Mouse (Mus musculus): ENCODE measurements around the gene Ptprf. TPM values are rescaled to one million over a fixed set of nuclear protein-coding genes. Genes with fewer than 3 reads are reported as not detected.

The Ptprf gene
- polyA plus RNA-seq, 1 experiment: 0.01 TPM

GRCm38 (mm10) chr4:118234711-118235388 is 56.4 kb downstream of the Ptprf start:
- Histone ChIP-seq H3K36me3 (ENCODE audit: control insufficient read depth) (peaks cover 16% of the 10 kb centered on the region; the same call in 1 of the 2 replicates), H3K4me1 (ENCODE audit: control insufficient read depth) (peaks cover 3% of the 10 kb centered on the region; the same call in 1 of the 2 replicates), H3K9me3 (ENCODE audit: control insufficient read depth, low read length) (no peaks in the 10 kb centered on the region), H3K27me3 (ENCODE audit: control insufficient read depth) (no peaks in the 10 kb centered on the region), H3K4me3 (replicated peaks) (no peak overlapping the region)
- no peak for TF ChIP-seq GATA1 (IDR thresholded peaks at IDR 0.05; ENCODE audit: low read length)
- TF ChIP-seq TAL1 (IDR thresholded peaks at IDR 0.05; ENCODE audit: low read length): no peak

GRCm38 (mm10) chr4:118233886-118234285 is 57.3 kb downstream of the Ptprf start:
- Histone ChIP-seq H3K4me3 (replicated peaks) (no peak overlapping the region), H3K9me3 (ENCODE audit: control insufficient read depth, low read length) (no peaks in the 10 kb centered on the region), H3K4me1 (ENCODE audit: control insufficient read depth) (peaks cover 3% of the 10 kb centered on the region; the same call in 1 of the 2 replicates), H3K27me3 (ENCODE audit: control insufficient read depth) (no peaks in the 10 kb centered on the region), H3K36me3 (ENCODE audit: control insufficient read depth) (peaks cover 16% of the 10 kb centered on the region; the same call in 1 of the 2 replicates)
- TF ChIP-seq GATA1 (IDR thresholded peaks at IDR 0.05; ENCODE audit: low read length): no peak
- no peak for TF ChIP-seq TAL1 (IDR thresholded peaks at IDR 0.05; ENCODE audit: low read length)

- Histone ChIP-seq H3K36me3 (ENCODE audit: control insufficient read depth) (peaks cover 13% of the 10 kb centered on the region; the same call in 1 of the 2 replicates), H3K27me3 (ENCODE audit: control insufficient read depth) (no peaks in the 10 kb centered on the region), H3K9me3 (ENCODE audit: control insufficient read depth, low read length) (no peaks in the 10 kb centered on the region), H3K4me1 (ENCODE audit: control insufficient read depth) (peaks cover 3% of the 10 kb centered on the region; the same call in 1 of the 2 replicates), H3K4me3 (replicated peaks) (no peak overlapping the region)
- TF ChIP-seq TAL1 (IDR thresholded peaks at IDR 0.05; ENCODE audit: low read length): no peak
- no peak for TF ChIP-seq GATA1 (IDR thresholded peaks at IDR 0.05; ENCODE audit: low read length)
Observed at GRCm38 (mm10) chr4:118231861-118232260, 59.3 kb downstream of the Ptprf start.

- Histone ChIP-seq H3K36me3 (ENCODE audit: control insufficient read depth) (peaks cover 27% of the 10 kb centered on the region; the same call in 1 of the 2 replicates), H3K9me3 (ENCODE audit: control insufficient read depth, low read length) (no peaks in the 10 kb centered on the region), H3K4me1 (ENCODE audit: control insufficient read depth) (peaks cover 3% of the 10 kb centered on the region; the same call in 1 of the 2 replicates), H3K4me3 (replicated peaks) (no peak overlapping the region), H3K27me3 (ENCODE audit: control insufficient read depth) (no peaks in the 10 kb centered on the region)
- TF ChIP-seq TAL1 (IDR thresholded peaks at IDR 0.05; ENCODE audit: low read length): no peak
- TF ChIP-seq GATA1 (IDR thresholded peaks at IDR 0.05; ENCODE audit: low read length): no peak
Observed at GRCm38 (mm10) chr4:118229035-118229770, 62.0 kb downstream of the Ptprf start.

GRCm38 (mm10) chr4:118227398-118227797 is 63.8 kb downstream of the Ptprf start:
- H3K36me3 ChIP-seq (ENCODE audit: control insufficient read depth): peaks cover 35% of the 10 kb centered on the region; the same call in 1 of the 2 replicates
- no peak for TF ChIP-seq GATA1 (IDR thresholded peaks at IDR 0.05; ENCODE audit: low read length)
- TF ChIP-seq TAL1 (IDR thresholded peaks at IDR 0.05; ENCODE audit: low read length): no peak
- no peaks in the 10 kb centered on the region for H3K27me3 ChIP-seq (ENCODE audit: control insufficient read depth)
- H3K4me1 ChIP-seq (ENCODE audit: control insufficient read depth): no peaks in the 10 kb centered on the region
- no peaks in the 10 kb centered on the region for H3K9me3 ChIP-seq (ENCODE audit: control insufficient read depth, low read length)
- H3K4me3 ChIP-seq (replicated peaks): no peak overlapping the region

- no peak for TF ChIP-seq TAL1 (IDR thresholded peaks at IDR 0.05; ENCODE audit: low read length)
- no peak for TF ChIP-seq GATA1 (IDR thresholded peaks at IDR 0.05; ENCODE audit: low read length)
- H3K27me3 ChIP-seq (ENCODE audit: control insufficient read depth): no peaks in the 10 kb centered on the region; the same call in 1 of the 2 replicates
- H3K9me3 ChIP-seq (ENCODE audit: control insufficient read depth, low read length): no peaks in the 10 kb centered on the region
- no peak overlapping the region for H3K4me3 ChIP-seq (replicated peaks)
- peaks cover 9% of the 10 kb centered on the region for H3K4me1 ChIP-seq (ENCODE audit: control insufficient read depth)
- H3K36me3 ChIP-seq (ENCODE audit: control insufficient read depth): peaks cover 35% of the 10 kb centered on the region; the same call in 1 of the 2 replicates
Observed at GRCm38 (mm10) chr4:118221261-118221660, 69.9 kb downstream of the Ptprf start.

GRCm38 (mm10) chr4:118220756-118221155 is 70.4 kb downstream of the Ptprf start:
- H3K4me3 ChIP-seq (replicated peaks): no peak overlapping the region
- no peaks in the 10 kb centered on the region for H3K9me3 ChIP-seq (ENCODE audit: control insufficient read depth, low read length)
- TF ChIP-seq TAL1 (IDR thresholded peaks at IDR 0.05; ENCODE audit: low read length): no peak
- TF ChIP-seq GATA1 (IDR thresholded peaks at IDR 0.05; ENCODE audit: low read length): no peak
- no peaks in the 10 kb centered on the region; the same call in 1 of the 2 replicates for H3K27me3 ChIP-seq (ENCODE audit: control insufficient read depth)
- H3K36me3 ChIP-seq (ENCODE audit: control insufficient read depth): peaks cover 31% of the 10 kb centered on the region; the same call in 1 of the 2 replicates
- peaks cover 9% of the 10 kb centered on the region for H3K4me1 ChIP-seq (ENCODE audit: control insufficient read depth)

GRCm38 (mm10) chr4:118219487-118219886 is 71.7 kb downstream of the Ptprf start:
- H3K4me1 ChIP-seq (ENCODE audit: control insufficient read depth): peaks cover 9% of the 10 kb centered on the region
- no peak overlapping the region for H3K4me3 ChIP-seq (replicated peaks)
- H3K36me3 ChIP-seq (ENCODE audit: control insufficient read depth): peaks cover 21% of the 10 kb centered on the region; the same call in 1 of the 2 replicates
- H3K27me3 ChIP-seq (ENCODE audit: control insufficient read depth): no peaks in the 10 kb centered on the region; the same call in 1 of the 2 replicates
- TF ChIP-seq GATA1 (IDR thresholded peaks at IDR 0.05; ENCODE audit: low read length): no peak
- TF ChIP-seq TAL1 (IDR thresholded peaks at IDR 0.05; ENCODE audit: low read length): no peak
- no peaks in the 10 kb centered on the region for H3K9me3 ChIP-seq (ENCODE audit: control insufficient read depth, low read length)

- TF ChIP-seq TAL1 (IDR thresholded peaks at IDR 0.05; ENCODE audit: low read length): no peak
- TF ChIP-seq GATA1 (IDR thresholded peaks at IDR 0.05; ENCODE audit: low read length): no peak
Observed at GRCm38 (mm10) chr4:118218521-118218920, 72.7 kb downstream of the Ptprf start.

More at GRCm38 (mm10) chr4:118218521-118218920, 72.7 kb downstream of the Ptprf start:
- Histone ChIP-seq H3K9me3 (ENCODE audit: control insufficient read depth, low read length) (no peaks in the 10 kb centered on the region), H3K4me1 (ENCODE audit: control insufficient read depth) (peaks cover 9% of the 10 kb centered on the region), H3K4me3 (replicated peaks) (no peak overlapping the region), H3K36me3 (ENCODE audit: control insufficient read depth) (peaks cover 18% of the 10 kb centered on the region; the same call in 1 of the 2 replicates), H3K27me3 (ENCODE audit: control insufficient read depth) (no peaks in the 10 kb centered on the region; the same call in 1 of the 2 replicates)

Measured in erythroblast, embryonic 14.5 days (primary cell).